Mouse (Mus musculus) splenic B cell, adult 2 months (primary cell): ENCODE data around the gene Immt.

Source experiments
- DNase-seq: peaks from one replicate; pipeline ENCODE4 v3.0.0-alpha.2; 2011; ENCODE audit warnings: low read depth, low spot score
- H3K27me3 ChIP-seq: 2 replicates; pipeline ENCODE4 v1.6.1; 2012; ENCODE audit warnings: mild to moderate bottlenecking, low read length, moderate library complexity, mixed read lengths; ENCODE audit not compliant: control insufficient read depth, poor library complexity, insufficient read depth, severe bottlenecking
- H3K36me3 ChIP-seq: 2 replicates; pipeline ENCODE4 v1.6.1; 2012; ENCODE audit warnings: mild to moderate bottlenecking, low read length, moderate library complexity, mixed read lengths; ENCODE audit not compliant: control insufficient read depth, poor library complexity, insufficient read depth, severe bottlenecking

Immt gene

GRCm38 (mm10) chr6:71830690-71831580, at the start of gene Immt:
TSS of gene Immt (plus strand) at chr6:71831331.
- Histone ChIP-seq H3K36me3 (no peaks in the 10 kb centered on the region), H3K27me3 (no peaks in the 10 kb centered on the region)
- peak; percentile 97 for DNase-seq

GRCm38 (mm10) chr6:71783165-71783564, 48.0 kb upstream of the Immt start:
- DNase-seq: no peak
- no peaks in the 10 kb centered on the region for H3K27me3 ChIP-seq
- H3K36me3 ChIP-seq: no peaks in the 10 kb centered on the region

DNA sequence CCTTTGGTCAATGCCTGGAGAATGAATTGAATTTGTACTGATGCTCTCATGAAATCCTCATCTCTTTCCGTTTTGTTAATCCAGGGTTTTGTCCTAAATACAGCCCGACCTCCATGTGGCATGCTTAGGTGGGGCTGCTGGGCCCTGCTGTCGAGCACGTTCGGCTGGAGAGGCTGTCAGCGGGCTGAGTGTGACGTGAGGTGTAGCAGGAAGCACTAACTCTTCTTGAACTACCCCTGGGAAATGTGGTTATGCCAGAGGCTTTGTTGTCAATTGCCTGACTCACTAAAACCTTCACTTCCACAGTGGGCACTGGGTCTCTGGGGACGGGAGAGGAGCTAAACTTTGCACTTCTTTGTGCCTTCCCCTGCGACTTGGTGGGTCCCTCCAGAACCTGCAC, 42.8 kb upstream of the Immt start:
- Histone ChIP-seq H3K36me3 (no peaks in the 10 kb centered on the region), H3K27me3 (no peaks in the 10 kb centered on the region)
- DNase-seq: peak; percentile 45

GRCm38 (mm10) chr6:71791771-71792170, 39.4 kb upstream of the Immt start:
- no peaks in the 10 kb centered on the region for H3K27me3 ChIP-seq
- no peak for DNase-seq
- no peaks in the 10 kb centered on the region for H3K36me3 ChIP-seq

DNA sequence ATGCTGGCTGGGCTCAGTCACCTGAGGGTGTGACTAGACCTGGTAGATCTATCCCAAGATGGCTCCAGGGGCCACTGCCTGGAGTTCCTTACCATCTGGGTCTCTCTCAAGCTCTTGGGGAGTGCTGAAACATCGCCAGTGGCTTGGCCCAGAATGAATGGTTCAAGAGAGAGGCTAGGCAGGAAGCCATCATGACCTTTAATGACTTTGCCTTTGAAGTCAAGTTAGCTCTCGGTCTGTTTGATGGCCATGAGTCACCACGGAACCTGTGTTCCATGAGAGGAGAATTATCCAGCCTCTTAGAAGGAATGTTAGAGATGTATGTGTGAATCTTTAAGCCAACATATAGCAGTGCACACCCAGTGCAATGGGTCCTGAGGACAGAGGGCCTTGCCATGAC, 31.7 kb upstream of the Immt start:
- no peaks in the 10 kb centered on the region; the same call in 1 of the 2 replicates for H3K27me3 ChIP-seq
- H3K36me3 ChIP-seq: no peaks in the 10 kb centered on the region
- no peak for DNase-seq

- no peaks in the 10 kb centered on the region for H3K36me3 ChIP-seq
- DNase-seq: no peak
- H3K27me3 ChIP-seq: no peaks in the 10 kb centered on the region; the same call in 1 of the 2 replicates
Measured at GRCm38 (mm10) chr6:71801011-71801713, 30.0 kb upstream of the Immt start.

GRCm38 (mm10) chr6:71801714-71802094, 29.4 kb upstream of the Immt start:
- H3K36me3 ChIP-seq: no peaks in the 10 kb centered on the region

DNA sequence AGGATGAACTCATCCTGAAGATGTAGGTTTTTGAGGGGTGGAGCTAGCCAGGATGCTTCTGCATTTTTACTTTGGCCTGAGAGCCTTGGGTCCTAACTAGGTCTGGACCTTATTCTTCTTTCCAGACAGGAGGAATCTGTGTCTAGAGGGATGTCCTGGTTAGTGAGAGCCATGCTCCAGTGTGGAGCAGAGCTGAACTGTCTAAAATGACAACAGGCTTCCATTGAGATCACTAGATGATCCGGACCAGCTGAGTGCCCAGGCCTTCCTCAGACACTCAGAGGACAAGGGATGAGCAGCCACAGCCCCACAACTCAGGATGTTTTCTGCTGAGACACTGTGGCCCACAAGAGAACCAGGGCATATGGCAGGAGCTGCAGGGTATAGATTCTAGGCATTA, 27.5 kb upstream of the Immt start:
- no peaks in the 10 kb centered on the region for H3K36me3 ChIP-seq
- H3K27me3 ChIP-seq: no peaks in the 10 kb centered on the region; the same call in 1 of the 2 replicates
- no peak for DNase-seq

More at GRCm38 (mm10) chr6:71801714-71802094, 29.4 kb upstream of the Immt start:
- no peak for DNase-seq
- H3K27me3 ChIP-seq: no peaks in the 10 kb centered on the region; the same call in 1 of the 2 replicates

DNA sequence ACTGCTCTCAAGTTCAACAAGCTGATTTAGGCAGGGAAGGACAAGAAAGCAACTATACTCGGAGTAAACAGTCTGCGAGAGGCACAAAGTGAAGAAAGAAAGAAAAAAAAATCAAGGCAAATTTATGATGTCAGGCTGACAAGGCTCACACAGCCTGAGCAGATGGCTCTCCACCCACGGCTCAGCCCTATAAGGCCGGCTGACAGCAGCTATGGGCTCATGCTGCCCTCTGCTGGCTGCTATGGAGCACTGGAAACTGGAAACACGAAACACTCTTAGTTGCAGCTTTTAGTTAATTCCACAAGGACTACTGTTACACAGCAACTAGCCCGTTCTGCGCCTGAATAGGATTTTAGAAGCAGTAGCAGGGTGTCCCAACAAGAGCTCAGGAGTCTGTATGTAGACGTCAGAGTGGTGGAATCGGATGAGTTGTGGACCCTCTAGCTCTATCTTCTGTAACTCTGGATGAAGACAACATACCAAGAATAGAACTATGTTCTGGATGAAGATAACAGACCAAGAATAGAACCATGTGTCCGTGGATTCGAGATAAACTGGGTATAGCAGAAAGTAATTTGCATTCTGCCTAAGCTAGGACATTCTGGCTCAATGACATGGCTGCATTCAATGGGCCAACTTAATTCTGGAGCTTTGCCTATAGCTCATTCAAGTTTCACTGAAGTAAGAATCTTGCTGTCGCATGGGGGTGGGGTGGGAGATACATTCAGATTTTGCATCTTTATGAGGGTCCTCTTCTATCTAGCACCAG, 26.9 kb upstream of the Immt start:
- no peaks in the 10 kb centered on the region for H3K36me3 ChIP-seq
- DNase-seq: peak; percentile 82
- no peaks in the 10 kb centered on the region; the same call in 1 of the 2 replicates for H3K27me3 ChIP-seq

DNA sequence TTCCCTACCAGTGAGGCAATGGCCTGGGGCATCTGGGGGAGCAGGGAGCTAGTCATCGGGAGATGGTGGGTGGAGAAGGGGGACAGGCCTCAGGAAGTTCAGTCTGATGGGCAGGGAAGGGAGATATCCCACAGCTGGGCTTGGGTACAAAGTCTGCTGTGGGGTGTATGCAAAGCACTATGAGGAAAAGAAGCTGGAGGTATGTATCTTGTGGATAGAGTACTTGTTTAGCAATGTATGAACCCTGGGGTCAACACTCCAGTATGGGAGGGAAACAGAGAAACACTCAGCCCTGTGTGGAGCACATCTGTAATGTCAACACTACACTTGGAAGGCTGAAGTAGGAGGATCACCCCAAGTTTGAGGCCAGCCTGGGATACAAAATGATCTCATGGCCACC, 24.4 kb upstream of the Immt start:
- no peaks in the 10 kb centered on the region for H3K27me3 ChIP-seq
- no peaks in the 10 kb centered on the region for H3K36me3 ChIP-seq
- no peak for DNase-seq

- Histone ChIP-seq H3K27me3 (no peaks in the 10 kb centered on the region), H3K36me3 (no peaks in the 10 kb centered on the region)
- no peak for DNase-seq
Measured at GRCm38 (mm10) chr6:71809890-71810289, 21.2 kb upstream of the Immt start.

- no peak for DNase-seq
- Histone ChIP-seq H3K27me3 (no peaks in the 10 kb centered on the region), H3K36me3 (peaks cover 10% of the 10 kb centered on the region)
Measured at GRCm38 (mm10) chr6:71812820-71813219, 18.3 kb upstream of the Immt start.

GRCm38 (mm10) chr6:71819764-71820292, 11.3 kb upstream of the Immt start:
- no peak for DNase-seq
- peaks cover 10% of the 10 kb centered on the region for H3K36me3 ChIP-seq
- no peaks in the 10 kb centered on the region for H3K27me3 ChIP-seq

GRCm38 (mm10) chr6:71823085-71823484, 8.0 kb upstream of the Immt start:
- Histone ChIP-seq H3K36me3 (no peaks in the 10 kb centered on the region), H3K27me3 (no peaks in the 10 kb centered on the region; the same call in 1 of the 2 replicates)
- DNase-seq: no peak
